Mouse (Mus musculus) forebrain, postnatal 0 days (tissue): ENCODE results near the gene Rbbp6. TPM values are rescaled to one million over a fixed set of nuclear protein-coding genes. Genes with fewer than 3 reads are reported as not detected.
A peak's percentile ranks its signal among the peaks of the same experiment; 100 is the strongest.

Source experiments
- ATAC-seq: fragments of 200-750 bp; cut with Nextera tagmentation; 2 replicates; pipeline ENCODE4 v1.8.0; 2017; ENCODE audit warnings: mild to moderate bottlenecking, moderate library complexity
- DNase-seq: peaks from one replicate; pipeline ENCODE4 v3.0.0-alpha.2; 2015
- H3K27ac ChIP-seq: fragments of 300-500 bp; sonication (generic); 2 replicates; pipeline ENCODE4 v1.5.1; 2014; ENCODE audit warnings: low read depth, mild to moderate bottlenecking, antibody characterized with exemption, low read length, moderate library complexity, mixed read lengths
- H3K27me3 ChIP-seq: fragments of 300-500 bp; sonication (generic); 2 replicates; pipeline ENCODE4 v1.6.1; 2014; ENCODE audit warnings: mild to moderate bottlenecking, low read length, mixed read lengths; ENCODE audit not compliant: insufficient read depth
- H3K36me3 ChIP-seq: fragments of 300-500 bp; sonication (generic); 2 replicates; pipeline ENCODE4 v1.6.1; 2014; ENCODE audit warnings: mild to moderate bottlenecking, moderate library complexity; ENCODE audit not compliant: insufficient read depth
- H3K4me1 ChIP-seq: fragments of 300-500 bp; sonication (generic); 2 replicates; pipeline ENCODE4 v1.6.1; 2014; ENCODE audit warnings: antibody characterized with exemption; ENCODE audit not compliant: insufficient read depth
- H3K4me2 ChIP-seq: fragments of 300-500 bp; sonication (generic); 2 replicates; pipeline ENCODE4 v1.6.1; 2014; ENCODE audit warnings: low read depth, mild to moderate bottlenecking, moderate library complexity
- H3K4me3 ChIP-seq: fragments of 300-500 bp; sonication (generic); 2 replicates; pipeline ENCODE4 v1.5.1; 2014; ENCODE audit warnings: low read depth, low read length, mixed read lengths
- H3K9ac ChIP-seq: fragments of 300-500 bp; sonication (generic); 2 replicates; pipeline ENCODE4 v1.6.1; 2014; ENCODE audit warnings: mild to moderate bottlenecking
- H3K9me3 ChIP-seq: fragments of 300-500 bp; sonication (generic); 2 replicates; pipeline ENCODE4 v1.6.1; 2016; ENCODE audit warnings: low read length
- CTCF ChIP-seq: sonication (generic); IDR thresholded peaks from 2 replicates; pipeline ENCODE4 v1.5.1; 2016; ENCODE audit warnings: antibody characterized with exemption, control low read depth, low read depth
- WGBS: fragments of 180-500 bp; shearing (Covaris S2); extraction: QIAGEN DNeasy Blood & Tissue Kit; methylation state at CpG from one replicate; pipeline ENCODE4 v1.1.7; 2014; 5-methylcytosine and 5-hydroxymethylcytosine counted together
- polyA plus RNA-seq: library from polyadenylated mRNA; unstranded; fragments of >200 nt; fragmentation: Nextera tagmentation; extraction: Ambion mirVana; gene quantifications from 2 replicates; pipeline ENCODE4 v1.2.1, GENCODE M21; 2015
- total RNA-seq: library from RNA; depleted of rRNA; stranded (reverse); fragments of >200 nt; gene quantifications from 2 replicates; pipeline ENCODE4 v1.2.3, GENCODE M21; 2014

Rbbp6 gene
- total and polyA plus RNA-seq, 2 experiments from 2014 or later, result 21.4 to 53.6 TPM

DNA sequence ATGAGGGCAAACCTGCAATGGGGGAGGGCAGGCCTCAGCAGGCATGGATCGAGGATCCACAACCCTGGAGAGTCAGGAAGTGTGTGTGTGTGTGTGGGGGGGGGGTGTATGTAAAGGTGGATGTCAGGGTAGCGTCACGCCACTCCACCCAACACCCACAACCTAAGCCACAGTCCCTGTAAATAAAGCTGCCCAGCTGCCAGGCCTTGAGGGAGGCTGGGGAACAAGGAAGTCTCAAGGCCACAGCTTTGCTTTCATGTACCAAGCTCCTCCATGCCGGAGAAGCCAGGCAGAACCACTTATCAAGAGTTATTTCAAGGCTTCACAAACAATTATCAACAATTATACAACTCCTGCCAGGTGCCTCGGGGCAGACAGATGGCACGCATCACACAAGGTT, 13.4 kb upstream of the Rbbp6 start:
- H3K9ac ChIP-seq, result no peak overlapping the region
- no peak overlapping the region for H3K4me3 ChIP-seq
- 78% methylated on average over 6 of the region's 6 CpGs for WGBS
- TF ChIP-seq CTCF, result no peak
- DNase-seq, result no peak
- H3K36me3 ChIP-seq, result no peaks in the 10 kb centered on the region
- no peak overlapping the region for H3K4me2 ChIP-seq
- no peaks in the 10 kb centered on the region for H3K4me1 ChIP-seq
- no peak overlapping the region for H3K27ac ChIP-seq
- ATAC-seq, result no peak
- H3K9me3 ChIP-seq, result no peaks in the 10 kb centered on the region
- H3K27me3 ChIP-seq, result no peaks in the 10 kb centered on the region

DNA sequence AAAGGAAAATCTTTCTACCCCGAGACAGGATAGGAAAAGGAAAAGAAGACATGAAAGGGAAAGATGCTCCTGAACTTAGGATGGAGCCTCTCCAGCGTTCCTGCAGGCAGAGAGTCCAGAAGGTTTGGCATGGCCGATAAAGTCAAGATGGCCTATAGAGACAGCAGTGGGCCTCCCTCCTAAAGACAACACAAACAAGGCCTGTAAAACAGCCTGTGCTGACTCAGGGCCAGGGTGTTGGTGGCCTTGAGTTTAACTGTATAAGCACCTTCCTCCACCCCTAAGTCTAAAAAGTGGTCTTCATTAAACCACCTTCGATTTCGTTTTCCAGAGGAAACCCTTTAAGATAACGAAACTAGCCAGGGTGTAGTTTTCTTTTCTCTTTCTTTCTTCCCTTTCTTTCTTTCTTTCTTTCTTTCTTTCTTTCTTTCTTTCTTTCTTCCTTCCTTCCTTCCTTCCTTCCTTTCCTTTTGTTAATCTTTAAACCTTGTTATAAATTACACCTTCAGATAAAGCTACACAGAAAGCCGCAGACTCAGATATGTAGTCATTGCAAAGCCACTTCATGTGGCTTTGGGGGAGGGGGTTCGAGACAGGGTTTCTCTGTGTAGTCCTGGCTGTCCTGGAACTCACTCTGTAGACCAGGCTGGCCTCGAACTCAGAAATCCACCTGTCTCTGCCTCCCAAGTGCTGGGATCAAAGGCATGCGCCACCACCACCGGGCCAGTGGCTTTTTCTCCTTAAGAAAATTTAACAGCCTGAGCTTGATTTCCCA, 10.8 kb upstream of the Rbbp6 start:
- 88% methylated on average over 11 of the region's 11 CpGs for WGBS
- no peak overlapping the region for H3K4me2 ChIP-seq
- no peak for ATAC-seq
- DNase-seq, result no peak
- H3K27ac ChIP-seq, result no peak overlapping the region
- no peaks in the 10 kb centered on the region for H3K36me3 ChIP-seq
- no peaks in the 10 kb centered on the region for H3K9me3 ChIP-seq
- no peak for TF ChIP-seq CTCF
- H3K4me1 ChIP-seq, result no peaks in the 10 kb centered on the region
- no peaks in the 10 kb centered on the region for H3K27me3 ChIP-seq
- no peak overlapping the region for H3K4me3 ChIP-seq
- no peak overlapping the region for H3K9ac ChIP-seq

- TF ChIP-seq CTCF, result no peak
- Histone ChIP-seq H3K36me3 (no peaks in the 10 kb centered on the region), H3K9ac (no peak overlapping the region), H3K9me3 (no peaks in the 10 kb centered on the region), H3K4me2 (no peak overlapping the region), H3K4me1 (no peaks in the 10 kb centered on the region), H3K27ac (no peak overlapping the region), H3K27me3 (no peaks in the 10 kb centered on the region), H3K4me3 (no peak overlapping the region)
- DNase-seq, result no peak
- ATAC-seq, result no peak; the same call in 1 of the 2 replicates
- 72% methylated on average over 8 of the region's 8 CpGs for WGBS
Observed at GRCm38 (mm10) chr7:122955226-122955955, 10.1 kb upstream of the Rbbp6 start.

- TF ChIP-seq CTCF, result 0 out of 2 replicates have a peak, but pooled peaks have one; percentile 2
- ATAC-seq, result no peak
- Histone ChIP-seq H3K9ac (peak overlapping the region; percentile 100), H3K4me3 (peak overlapping the region; percentile 99), H3K27ac (no peak overlapping the region), H3K27me3 (no peaks in the 10 kb centered on the region), H3K4me1 (peaks cover 13% of the 10 kb centered on the region), H3K36me3 (no peaks in the 10 kb centered on the region), H3K9me3 (no peaks in the 10 kb centered on the region), H3K4me2 (peak overlapping the region; percentile 88)
- no peak for DNase-seq
- 50% methylated on average over 4 of the region's 4 CpGs for WGBS
Observed at GRCm38 (mm10) chr7:122968751-122969150, 3.3 kb downstream of the Rbbp6 start.

DNA sequence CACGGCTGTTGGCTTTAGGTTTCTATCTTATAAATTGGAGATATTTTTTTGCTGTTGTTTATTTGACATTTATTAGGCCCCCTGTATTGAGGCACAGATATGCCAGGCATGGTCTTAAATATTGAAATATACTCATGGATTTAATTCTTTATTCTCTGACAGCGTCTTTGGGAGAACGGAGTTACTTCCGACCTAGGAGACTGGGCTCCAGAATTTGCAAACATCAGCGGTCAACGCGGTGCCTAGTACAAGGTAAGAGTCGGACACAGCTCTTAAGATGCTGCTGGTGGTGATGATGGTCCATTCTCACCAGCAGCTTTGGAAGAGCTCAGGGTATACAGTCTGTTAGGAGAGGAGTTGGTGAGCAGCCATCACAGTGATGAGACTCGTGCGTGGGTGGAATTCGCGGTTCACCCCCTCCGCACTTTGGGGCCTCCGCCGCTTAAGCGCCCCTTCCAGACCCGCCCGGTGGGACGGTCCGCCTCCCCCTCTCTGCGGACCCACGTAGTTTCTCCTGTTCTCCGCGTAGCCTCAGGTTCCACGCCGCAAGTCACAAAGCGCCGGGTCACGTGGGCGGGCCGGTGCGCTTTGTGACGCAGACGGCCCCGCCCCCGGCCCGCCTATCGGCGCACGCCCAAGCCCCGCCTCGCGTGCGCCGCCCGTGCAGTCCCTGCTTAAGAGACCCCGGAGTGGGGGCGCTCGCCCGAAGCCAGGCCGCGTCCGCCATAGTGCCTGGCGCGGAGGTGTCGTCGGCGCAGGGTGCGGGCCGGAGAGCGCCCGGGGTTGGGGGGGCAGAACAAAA, 3.9 kb downstream of the Rbbp6 start:
- peak; percentile 52 for TF ChIP-seq CTCF
- no peaks in the 10 kb centered on the region for H3K9me3 ChIP-seq
- H3K27me3 ChIP-seq, result no peaks in the 10 kb centered on the region
- DNase-seq (peak; percentile 99), ATAC-seq (peak; percentile 98)
- 1% methylated on average over 62 of the region's 62 CpGs for WGBS
- H3K4me3 ChIP-seq, result peak overlapping the region; percentile 99
- H3K9ac ChIP-seq, result peak overlapping the region; percentile 100
- no peaks in the 10 kb centered on the region for H3K36me3 ChIP-seq
- H3K4me1 ChIP-seq, result peaks cover 18% of the 10 kb centered on the region
- peak overlapping the region; percentile 96 for H3K27ac ChIP-seq
- H3K4me2 ChIP-seq, result peak overlapping the region; percentile 88

- H3K9me3 ChIP-seq, result no peaks in the 10 kb centered on the region
- peak overlapping the region; percentile 88 for H3K4me2 ChIP-seq
- TF ChIP-seq CTCF, result no peak
- ATAC-seq (peak; percentile 42), DNase-seq (peak; percentile 34)
- peak overlapping the region; percentile 96 for H3K27ac ChIP-seq
- peak overlapping the region; percentile 99 for H3K4me3 ChIP-seq
- H3K27me3 ChIP-seq, result no peaks in the 10 kb centered on the region
- 2% methylated on average over 53 of the region's 69 CpGs for WGBS
- no peaks in the 10 kb centered on the region for H3K36me3 ChIP-seq
- H3K9ac ChIP-seq, result peak overlapping the region; percentile 100
- H3K4me1 ChIP-seq, result peaks cover 18% of the 10 kb centered on the region
Observed at GRCm38 (mm10) chr7:122970119-122970781, 4.8 kb downstream of the Rbbp6 start.
